Mouse (Mus musculus) gastrocnemius, adult 2 months (tissue): ENCODE data around the gene Ugt2b36. TPM values are rescaled to one million over a fixed set of nuclear protein-coding genes. Genes with fewer than 3 reads are reported as not detected.
"Not testable (repeated sequence)": the region's sequence is repeated elsewhere in the genome, so short reads cannot be mapped to it uniquely, and the experiment has no call there.

Experiments
- DNase-seq: peaks from one replicate; pipeline ENCODE4 v3.0.0; 2022
- H3K27ac ChIP-seq: fragments of 200-600 bp; 2 replicates; pipeline ENCODE4 v1.8.1; 2022; ENCODE audit warnings: mild to moderate bottlenecking
- H3K4me3 ChIP-seq: fragments of 200-600 bp; 2 replicates; pipeline ENCODE4 v1.8.1; 2022; ENCODE audit warnings: mild to moderate bottlenecking, moderate library complexity
- CTCF ChIP-seq: fragments of 200-600 bp; IDR thresholded peaks from 2 replicates; pipeline ENCODE4 v1.8.1; 2022; ENCODE audit warnings: antibody characterized with exemption, mild to moderate bottlenecking, moderate library complexity
- intact Hi-C: fragments of 180-260 bp; cut with DNase I; formaldehyde crosslinking; loops from one replicate; pipeline ENCODE4 v1.15.1; 2025
- long read RNA-seq, 2 experiments: library from polyadenylated mRNA; stranded (forward); transcript quantifications; one replicate each; pipeline ENCODE4 v2.0.0; 2021
- total RNA-seq, 2 experiments: library from RNA; stranded (reverse); gene quantifications; 2 replicates each; pipeline ENCODE4 v1.2.3; 2021

Gene Ugt2b36
- total RNA-seq, result not detected
- long read RNA-seq, experiment 1, result 0 reads
- long read RNA-seq, experiment 2, result 0 reads

DNA sequence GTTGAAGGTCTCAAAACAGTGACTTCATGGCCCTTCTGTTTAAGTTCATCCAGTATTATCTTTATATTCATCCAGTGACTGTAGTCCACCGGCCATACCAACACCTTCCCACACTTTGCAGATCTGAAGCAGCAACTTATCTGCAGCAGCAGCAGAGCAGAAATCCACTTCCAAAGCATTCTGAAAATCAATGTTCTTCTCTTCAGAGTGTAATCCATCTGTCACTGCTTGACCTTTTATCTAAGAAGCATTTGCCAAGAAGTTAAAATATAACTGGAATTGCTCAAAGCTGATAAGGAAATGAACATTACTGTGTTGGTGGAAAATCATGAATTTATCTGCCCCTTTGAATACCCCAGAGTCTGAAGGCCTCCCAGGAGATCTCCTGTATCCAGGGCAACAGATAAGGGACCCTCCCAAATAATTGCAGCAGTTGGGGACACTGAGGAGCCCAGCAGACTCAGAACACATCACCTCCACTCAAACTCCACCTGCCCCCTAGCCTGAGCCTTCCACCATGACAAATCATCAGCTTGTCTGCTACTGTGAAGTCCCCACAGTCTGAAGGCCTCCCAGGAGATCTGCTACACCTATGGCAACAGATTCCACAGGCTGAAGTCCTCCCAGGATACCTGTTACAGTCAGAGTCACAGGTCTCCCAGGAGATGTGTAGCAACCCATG, at the start of gene Ugt2b36:
Gene Ugt2b36 (minus strand): TSS at position 210 of the 682 bp plus-strand sequence.
- H3K4me3 ChIP-seq, result no peak within 1 kb of the TSS
- H3K27ac ChIP-seq, result no peak within 1 kb of the TSS
- intact Hi-C loops, result no loop called here
- DNase-seq, result no peak
- TF ChIP-seq CTCF, result no peak

DNA sequence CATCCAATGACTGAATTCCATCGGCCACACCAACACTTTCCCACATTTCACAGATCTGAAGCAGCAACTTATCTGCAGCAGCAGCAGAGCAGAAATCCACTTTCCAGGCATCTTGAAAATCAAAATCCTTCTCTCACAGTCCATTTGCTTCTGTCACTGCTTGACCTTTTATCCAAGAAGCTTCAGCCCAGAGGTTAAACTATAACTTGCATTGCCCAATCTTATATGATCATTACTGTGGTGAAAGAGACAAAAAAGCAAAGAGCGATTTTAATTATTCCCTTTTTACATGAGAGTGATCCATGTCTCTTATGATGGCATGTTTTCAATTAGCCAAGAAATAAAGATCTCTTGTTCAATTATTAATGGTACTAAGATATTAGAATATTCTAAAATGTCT, 47.8 kb upstream of the Ugt2b36 start, which contains the start of gene Ugt2b5:
Gene Ugt2b5 (minus strand): TSS at position 123 of the 400 bp plus-strand sequence.
- intact Hi-C loops, DNase-seq: not testable (repeated sequence)

DNA sequence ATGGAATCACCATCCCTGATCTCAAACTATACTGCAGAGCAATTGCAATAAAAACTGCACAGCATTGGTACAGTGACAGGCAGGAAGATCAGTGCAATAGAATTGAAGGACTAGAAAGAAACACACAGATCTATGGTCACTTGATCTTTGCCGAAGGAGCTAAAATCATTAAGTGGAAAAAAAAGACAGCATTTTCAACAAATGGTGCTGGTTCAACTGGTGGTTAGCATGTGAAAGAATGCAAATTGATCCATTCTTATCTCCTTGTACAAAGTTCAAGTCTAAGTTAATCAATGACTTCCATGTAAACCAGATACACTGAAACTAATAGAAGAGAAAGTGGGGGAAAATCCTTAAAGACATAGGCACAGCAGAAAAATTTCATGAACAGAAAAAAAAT, 11.3 kb upstream of the Ugt2b36 start:
- H3K4me3 ChIP-seq, DNase-seq, H3K27ac ChIP-seq, intact Hi-C loops: not testable (repeated sequence)

More for the DNA sequence above, 47.8 kb upstream of the Ugt2b36 start, which contains the start of gene Ugt2b5:
- H3K27ac ChIP-seq, H3K4me3 ChIP-seq: not testable (repeated sequence)

DNA sequence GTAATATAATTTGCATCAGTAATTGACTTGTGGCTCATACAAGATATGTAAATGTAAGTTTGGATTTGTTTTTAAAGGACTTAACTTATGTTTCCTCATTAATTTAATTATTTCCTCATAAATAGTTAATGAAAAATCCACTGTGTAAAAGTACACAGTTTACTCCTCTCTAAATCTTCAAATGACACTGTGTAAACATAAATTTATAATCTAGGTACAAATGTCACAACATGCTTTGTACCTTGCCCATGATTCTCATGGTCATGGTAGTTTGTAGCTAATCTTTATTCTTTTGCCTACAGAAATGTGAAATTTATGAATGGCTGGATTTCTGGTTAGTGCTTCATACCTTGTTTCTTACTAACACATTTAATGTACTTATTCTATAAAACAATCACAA, 1.2 kb downstream of the Ugt2b36 start:
- DNase-seq, result no peak
- intact Hi-C loops, result no loop called here
- Histone ChIP-seq H3K4me3 (no peak overlapping the region), H3K27ac (no peak overlapping the region)
- no peak for TF ChIP-seq CTCF

DNA sequence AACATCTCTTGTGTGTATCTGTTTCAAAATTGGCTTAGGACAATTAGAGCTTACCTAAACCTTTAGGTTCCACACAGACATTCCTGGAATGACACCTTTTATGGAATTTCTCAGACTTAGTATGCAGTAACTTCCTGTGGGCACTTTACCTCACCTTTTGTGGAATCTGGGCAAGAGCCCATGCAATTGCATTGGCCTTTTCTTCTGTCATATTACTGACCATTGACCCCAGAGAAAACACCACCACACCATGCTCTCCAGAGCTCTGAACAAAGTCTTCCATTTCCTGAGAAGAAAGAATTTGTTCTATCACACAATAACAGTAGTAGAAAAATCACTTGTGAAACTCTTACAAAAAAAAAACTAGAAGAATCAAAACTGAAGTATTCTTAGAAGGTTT, 3.1 kb downstream of the Ugt2b36 start:
- TF ChIP-seq CTCF, result no peak
- no peak overlapping the region for H3K27ac ChIP-seq
- no peak for DNase-seq
- intact Hi-C loops, result no loop called here
- H3K4me3 ChIP-seq, result no peak overlapping the region

DNA sequence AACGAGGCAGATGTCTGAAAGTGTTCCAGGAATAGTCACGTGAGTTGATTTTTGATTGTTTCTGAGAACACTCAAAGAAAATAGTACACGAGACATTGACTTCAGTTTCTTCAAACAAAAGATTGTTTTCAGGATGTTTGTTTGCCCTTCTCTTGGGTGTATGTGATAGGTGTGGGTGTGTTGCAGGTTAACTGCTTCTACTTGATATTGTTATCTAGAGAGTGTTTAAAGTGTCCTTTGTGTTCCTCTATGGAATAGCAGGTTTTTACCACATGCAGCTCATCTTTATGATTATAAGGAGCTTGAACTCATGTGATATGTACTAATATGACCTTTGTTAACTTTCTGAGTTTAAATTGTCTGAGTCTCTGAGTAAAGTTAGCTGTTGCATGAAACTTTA, 6.1 kb downstream of the Ugt2b36 start:
- TF ChIP-seq CTCF, result no peak
- Histone ChIP-seq H3K27ac (no peak overlapping the region), H3K4me3 (no peak overlapping the region)
- DNase-seq, result no peak
- intact Hi-C loops, result no loop called here

DNA sequence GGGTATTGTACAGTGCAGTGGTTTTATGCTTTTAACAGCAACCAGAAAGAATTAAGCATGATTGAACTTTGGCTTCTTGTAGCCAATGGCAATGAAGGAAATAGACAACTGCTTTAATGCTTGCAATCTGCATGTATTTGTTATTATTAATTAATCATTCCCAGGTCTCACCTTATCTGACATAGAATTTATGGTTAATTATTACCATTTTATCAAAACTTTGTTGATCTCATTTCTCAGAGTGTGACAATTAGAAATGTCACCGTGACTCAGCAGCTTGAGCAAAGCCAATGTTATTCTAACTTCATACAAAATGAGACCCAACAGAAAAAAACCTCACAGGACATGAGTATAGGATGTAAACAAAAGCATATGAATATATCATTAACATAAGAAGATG, 61.7 kb downstream of the Ugt2b36 start:
- no peak for TF ChIP-seq CTCF
- intact Hi-C loops, result no loop called here
- Histone ChIP-seq H3K27ac (no peak overlapping the region), H3K4me3 (no peak overlapping the region)
- DNase-seq, result no peak

DNA sequence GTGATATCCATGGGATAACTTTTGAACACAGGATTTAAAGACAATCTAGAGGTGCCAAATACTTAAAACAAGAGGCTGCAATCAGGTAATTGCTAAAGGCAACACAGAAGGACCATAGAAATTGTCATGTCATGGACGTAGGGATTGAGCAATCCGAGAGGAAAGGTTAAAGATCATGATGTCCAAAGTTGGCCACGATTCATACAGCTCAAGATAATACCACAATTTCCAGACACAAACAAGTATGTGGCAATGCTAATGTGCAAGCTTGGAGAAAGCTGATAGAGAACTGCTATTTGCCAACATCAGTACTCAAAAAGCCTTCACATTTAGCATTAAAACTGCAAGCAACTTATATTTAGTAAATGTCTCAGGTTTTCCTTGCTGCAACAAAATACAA, 65.0 kb downstream of the Ugt2b36 start:
- H3K4me3 ChIP-seq, result no peak overlapping the region
- no peak for TF ChIP-seq CTCF
- intact Hi-C loops, result no loop called here
- H3K27ac ChIP-seq, result no peak overlapping the region
- DNase-seq, result no peak

Other genes with a start within 250 kb of the Ugt2b36 start
- gene Ugt2b34, start 185.6 kb downstream of the Ugt2b36 start, total RNA-seq, result not detected
- gene Ugt2b1, start 166.0 kb downstream of the Ugt2b36 start, total RNA-seq, result not detected
- not detected for gene Ugt2b35, start 91.7 kb downstream of the Ugt2b36 start, total RNA-seq
- gene Ugt2b5, start 47.8 kb upstream of the Ugt2b36 start, total RNA-seq, result not detected
- not detected for gene Ugt2b37, start 162.2 kb upstream of the Ugt2b36 start, total RNA-seq
- gene Ugt2a3, start 244.6 kb upstream of the Ugt2b36 start, total RNA-seq, result not detected